Mouse (Mus musculus) embryonic facial prominence, embryonic 13.5 days (tissue): ENCODE measurements at regions not wholly inside any gene's neighbourhood (a gene's known extent, or its start where the extent isn't known, plus 50 kb on each side); places are given as distances from the start of the nearest gene placed in this dataset.

Source experiments
- ATAC-seq: fragments of 200-750 bp; cut with Nextera tagmentation; 2 replicates; pipeline ENCODE4 v1.8.0; 2017; ENCODE audit warnings: low read depth; ENCODE audit not compliant: insufficient number of reproducible peaks, insufficient read depth, low FRiP score, low TSS enrichment
- H3K27ac ChIP-seq: fragments of 300-500 bp; sonication (generic); 2 replicates; pipeline ENCODE4 v1.5.1; 2015; ENCODE audit warnings: moderate library complexity, mild to moderate bottlenecking, inconsistent platforms
- H3K27me3 ChIP-seq: fragments of 300-500 bp; sonication (generic); 2 replicates; pipeline ENCODE4 v1.6.1; 2015; ENCODE audit warnings: mild to moderate bottlenecking, inconsistent platforms
- H3K36me3 ChIP-seq: fragments of 300-500 bp; sonication (generic); 2 replicates; pipeline ENCODE4 v1.6.1; 2015; ENCODE audit warnings: mild to moderate bottlenecking, inconsistent platforms
- H3K4me1 ChIP-seq: fragments of 300-500 bp; sonication (generic); 2 replicates; pipeline ENCODE4 v1.6.1; 2015; ENCODE audit warnings: inconsistent platforms
- H3K4me2 ChIP-seq: fragments of 300-500 bp; sonication (generic); 2 replicates; pipeline ENCODE4 v1.6.1; 2015; ENCODE audit warnings: moderate library complexity, mild to moderate bottlenecking, inconsistent platforms
- H3K4me3 ChIP-seq: fragments of 300-500 bp; sonication (generic); 2 replicates; pipeline ENCODE4 v1.5.1; 2015; ENCODE audit warnings: mild to moderate bottlenecking, inconsistent platforms
- H3K9ac ChIP-seq: fragments of 300-500 bp; sonication (generic); 2 replicates; pipeline ENCODE4 v1.6.1; 2015; ENCODE audit warnings: mild to moderate bottlenecking, inconsistent platforms
- H3K9me3 ChIP-seq: fragments of 300-500 bp; sonication (generic); 2 replicates; pipeline ENCODE4 v1.6.1; 2016; ENCODE audit warnings: inconsistent platforms
- WGBS: fragments of 180-500 bp; shearing (Covaris S2); methylation state at CpG from one replicate; pipeline ENCODE4 v1.1.7; 2015; ENCODE audit warnings: mixed read lengths; 5-methylcytosine and 5-hydroxymethylcytosine counted together

GRCm38 (mm10) chr1:153994871-153995270 is 94.8 kb upstream of the Teddm2 start:
- Histone ChIP-seq H3K4me2 (no peak overlapping the region), H3K27ac (no peak overlapping the region), H3K4me1 (no peaks in the 10 kb centered on the region), H3K27me3 (no peaks in the 10 kb centered on the region), H3K9ac (no peak overlapping the region), H3K9me3 (0 out of 2 replicates have a peak, but pooled peaks cover 7% of the 10 kb centered on the region), H3K36me3 (no peaks in the 10 kb centered on the region), H3K4me3 (no peak overlapping the region)
- 94% methylated on average over 4 of the region's 4 CpGs for WGBS
- no peak for ATAC-seq

GRCm38 (mm10) chr1:153997201-153998181 is 97.5 kb upstream of the Teddm2 start:
- 0 out of 2 replicates have a peak, but pooled peaks cover 7% of the 10 kb centered on the region for H3K9me3 ChIP-seq
- no peak overlapping the region for H3K9ac ChIP-seq
- no peak overlapping the region for H3K4me3 ChIP-seq
- no peak for ATAC-seq
- H3K27ac ChIP-seq, result no peak overlapping the region
- no peaks in the 10 kb centered on the region for H3K27me3 ChIP-seq
- no peaks in the 10 kb centered on the region for H3K36me3 ChIP-seq
- H3K4me1 ChIP-seq, result no peaks in the 10 kb centered on the region
- 63% methylated on average over 15 of the region's 15 CpGs for WGBS
- no peak overlapping the region for H3K4me2 ChIP-seq

- Histone ChIP-seq H3K27me3 (no peaks in the 10 kb centered on the region), H3K4me1 (no peaks in the 10 kb centered on the region), H3K36me3 (no peaks in the 10 kb centered on the region), H3K9ac (no peak overlapping the region), H3K27ac (no peak overlapping the region), H3K4me2 (no peak overlapping the region), H3K9me3 (no peaks in the 10 kb centered on the region), H3K4me3 (no peak overlapping the region)
- WGBS, result 80% methylated on average over 6 of the region's 6 CpGs
- ATAC-seq, result no peak
Observed at GRCm38 (mm10) chr1:153999776-154000175, 99.7 kb upstream of the Teddm2 start.

GRCm38 (mm10) chr1:154003669-154004068 is 103.6 kb upstream of the Teddm2 start:
- no peak for ATAC-seq
- Histone ChIP-seq H3K9me3 (no peaks in the 10 kb centered on the region), H3K4me2 (no peak overlapping the region), H3K9ac (no peak overlapping the region), H3K36me3 (no peaks in the 10 kb centered on the region), H3K4me3 (no peak overlapping the region), H3K4me1 (no peaks in the 10 kb centered on the region), H3K27ac (no peak overlapping the region), H3K27me3 (no peaks in the 10 kb centered on the region)
- WGBS, result 75% methylated on average over 7 of the region's 7 CpGs

GRCm38 (mm10) chr1:154004647-154005046 is 104.6 kb upstream of the Teddm2 start:
- H3K4me2 ChIP-seq, result no peak overlapping the region
- 89% methylated on average over 4 of the region's 4 CpGs for WGBS
- H3K9ac ChIP-seq, result no peak overlapping the region
- no peaks in the 10 kb centered on the region for H3K4me1 ChIP-seq
- no peaks in the 10 kb centered on the region for H3K36me3 ChIP-seq
- no peaks in the 10 kb centered on the region for H3K9me3 ChIP-seq
- no peak overlapping the region for H3K27ac ChIP-seq
- ATAC-seq, result no peak
- H3K27me3 ChIP-seq, result no peaks in the 10 kb centered on the region
- no peak overlapping the region for H3K4me3 ChIP-seq

GRCm38 (mm10) chr1:154006055-154006454 is 106.0 kb upstream of the Teddm2 start:
- WGBS, result 88% methylated on average over 13 of the region's 13 CpGs

GRCm38 (mm10) chr1:154007440-154007839 is 107.4 kb upstream of the Teddm2 start:
- Histone ChIP-seq H3K4me2 (no peak overlapping the region), H3K9ac (no peak overlapping the region), H3K4me3 (no peak overlapping the region), H3K4me1 (no peaks in the 10 kb centered on the region), H3K36me3 (no peaks in the 10 kb centered on the region), H3K9me3 (no peaks in the 10 kb centered on the region), H3K27ac (no peak overlapping the region), H3K27me3 (no peaks in the 10 kb centered on the region)
- WGBS, result 89% methylated on average over 3 of the region's 3 CpGs
- ATAC-seq, result no peak

More at GRCm38 (mm10) chr1:154006055-154006454, 106.0 kb upstream of the Teddm2 start:
- Histone ChIP-seq H3K9me3 (no peaks in the 10 kb centered on the region), H3K27me3 (no peaks in the 10 kb centered on the region), H3K4me2 (no peak overlapping the region), H3K36me3 (no peaks in the 10 kb centered on the region), H3K27ac (no peak overlapping the region), H3K4me1 (no peaks in the 10 kb centered on the region), H3K4me3 (no peak overlapping the region), H3K9ac (no peak overlapping the region)
- no peak for ATAC-seq

GRCm38 (mm10) chr1:154008593-154009310 is 108.7 kb upstream of the Teddm2 start:
- Histone ChIP-seq H3K27me3 (no peaks in the 10 kb centered on the region), H3K27ac (no peak overlapping the region), H3K4me3 (no peak overlapping the region), H3K4me2 (no peak overlapping the region), H3K9me3 (no peaks in the 10 kb centered on the region), H3K36me3 (no peaks in the 10 kb centered on the region), H3K9ac (no peak overlapping the region), H3K4me1 (no peaks in the 10 kb centered on the region)
- no peak for ATAC-seq
- 71% methylated on average over 11 of the region's 11 CpGs for WGBS

GRCm38 (mm10) chr1:154010681-154011080 is 110.7 kb upstream of the Teddm2 start:
- no peaks in the 10 kb centered on the region for H3K36me3 ChIP-seq
- no peak overlapping the region for H3K9ac ChIP-seq
- no peaks in the 10 kb centered on the region for H3K27me3 ChIP-seq
- H3K9me3 ChIP-seq, result no peaks in the 10 kb centered on the region
- ATAC-seq, result no peak
- H3K27ac ChIP-seq, result no peak overlapping the region
- H3K4me3 ChIP-seq, result no peak overlapping the region
- no peak overlapping the region for H3K4me2 ChIP-seq
- H3K4me1 ChIP-seq, result no peaks in the 10 kb centered on the region
- 87% methylated on average over 4 of the region's 4 CpGs for WGBS

GRCm38 (mm10) chr1:154016516-154016915 is 116.5 kb upstream of the Teddm2 start:
- Histone ChIP-seq H3K4me3 (no peak overlapping the region), H3K9ac (no peak overlapping the region), H3K4me2 (no peak overlapping the region), H3K4me1 (no peaks in the 10 kb centered on the region), H3K9me3 (no peaks in the 10 kb centered on the region), H3K27me3 (no peaks in the 10 kb centered on the region), H3K27ac (no peak overlapping the region), H3K36me3 (no peaks in the 10 kb centered on the region)
- 59% methylated on average over 2 of the region's 2 CpGs for WGBS
- no peak for ATAC-seq

GRCm38 (mm10) chr1:154018241-154018640 is 118.2 kb upstream of the Teddm2 start:
- Histone ChIP-seq H3K9me3 (no peaks in the 10 kb centered on the region), H3K9ac (no peak overlapping the region), H3K36me3 (no peaks in the 10 kb centered on the region), H3K27me3 (no peaks in the 10 kb centered on the region), H3K4me3 (no peak overlapping the region), H3K27ac (no peak overlapping the region), H3K4me2 (no peak overlapping the region), H3K4me1 (no peaks in the 10 kb centered on the region)
- no peak for ATAC-seq
- WGBS, result 74% methylated on average over 6 of the region's 6 CpGs

- H3K27ac ChIP-seq, result no peak overlapping the region
- no peak for ATAC-seq
- H3K4me3 ChIP-seq, result no peak overlapping the region
- H3K9me3 ChIP-seq, result no peaks in the 10 kb centered on the region
- H3K27me3 ChIP-seq, result no peaks in the 10 kb centered on the region
- H3K4me2 ChIP-seq, result no peak overlapping the region
- no peaks in the 10 kb centered on the region for H3K36me3 ChIP-seq
- no peak overlapping the region for H3K9ac ChIP-seq
- whole genome bisulfite sequencing, result 75% methylated on average over 3 of the region's 3 CpGs
- H3K4me1 ChIP-seq, result no peaks in the 10 kb centered on the region
Observed at GRCm38 (mm10) chr1:154024301-154024700, 124.3 kb upstream of the Teddm2 start.
